Mouse (Mus musculus): ENCODE results near the gene Cldn3.
A peak's percentile ranks its signal among the peaks of the same experiment; 100 is the strongest.

Cldn3 gene

GRCm38 (mm10) chr5:135002151-135002550, 16.1 kb downstream of the Cldn3 start:
- DNase-seq (ENCODE audit: low spot score) = no peak

GRCm38 (mm10) chr5:135007802-135008571, 22.0 kb downstream of the Cldn3 start:
- no peak for DNase-seq (ENCODE audit: low spot score)

- DNase-seq (ENCODE audit: low spot score) = peak; percentile 89
Observed at GRCm38 (mm10) chr5:135008671-135009589, 22.9 kb downstream of the Cldn3 start, which contains the start of gene Abhd11. Abhd11 (plus strand) TSS chr5:135009152.

- peak; percentile 80 for DNase-seq (ENCODE audit: low spot score)
Observed at GRCm38 (mm10) chr5:135009590-135010319, 23.7 kb downstream of the Cldn3 start.

GRCm38 (mm10) chr5:135010320-135010709, 24.3 kb downstream of the Cldn3 start:
- no peak for DNase-seq (ENCODE audit: low spot score)

- DNase-seq (ENCODE audit: low spot score) = no peak
Observed at GRCm38 (mm10) chr5:135010841-135011743, 25.1 kb downstream of the Cldn3 start.

- DNase-seq (ENCODE audit: low spot score) = no peak
Observed at GRCm38 (mm10) chr5:135011809-135012613, 26.0 kb downstream of the Cldn3 start.

- DNase-seq (ENCODE audit: low spot score) = peak; percentile 77
Observed at GRCm38 (mm10) chr5:135012671-135013441, 26.8 kb downstream of the Cldn3 start.

- peak; percentile 82 for DNase-seq (ENCODE audit: low spot score)
Observed at GRCm38 (mm10) chr5:135015497-135015896, 29.5 kb downstream of the Cldn3 start.

GRCm38 (mm10) chr5:135016224-135016759, 30.3 kb downstream of the Cldn3 start:
- no peak for DNase-seq (ENCODE audit: low spot score)

GRCm38 (mm10) chr5:135021814-135022213, 35.8 kb downstream of the Cldn3 start:
- DNase-seq (ENCODE audit: low spot score) = peak; percentile 59

GRCm38 (mm10) chr5:135023344-135024173, 37.5 kb downstream of the Cldn3 start, which contains the start of gene Stx1a:
Stx1a (plus strand) TSS chr5:135023482.
- peak; percentile 84 for DNase-seq (ENCODE audit: low spot score)

GRCm38 (mm10) chr5:135024665-135025224, 38.7 kb downstream of the Cldn3 start:
- no peak for DNase-seq (ENCODE audit: low spot score)

GRCm38 (mm10) chr5:135025899-135026298, 39.9 kb downstream of the Cldn3 start:
- no peak for DNase-seq (ENCODE audit: low spot score)

- no peak for DNase-seq (ENCODE audit: low spot score)
Observed at GRCm38 (mm10) chr5:135029007-135029854, 43.2 kb downstream of the Cldn3 start.

GRCm38 (mm10) chr5:135032581-135032980, 46.6 kb downstream of the Cldn3 start:
- DNase-seq (ENCODE audit: low spot score) = no peak

GRCm38 (mm10) chr5:135034593-135034992, 48.6 kb downstream of the Cldn3 start:
- DNase-seq (ENCODE audit: low spot score) = no peak

Measured in ovary, postnatal 14 days (tissue).